Mouse (Mus musculus): ENCODE measurements around the gene Naa38. TPM values are rescaled to one million over a fixed set of nuclear protein-coding genes. Genes with fewer than 3 reads are reported as not detected.

The Naa38 gene
- polyA plus RNA-seq, 1 experiment from 2014 or later: 140 TPM

DNA sequence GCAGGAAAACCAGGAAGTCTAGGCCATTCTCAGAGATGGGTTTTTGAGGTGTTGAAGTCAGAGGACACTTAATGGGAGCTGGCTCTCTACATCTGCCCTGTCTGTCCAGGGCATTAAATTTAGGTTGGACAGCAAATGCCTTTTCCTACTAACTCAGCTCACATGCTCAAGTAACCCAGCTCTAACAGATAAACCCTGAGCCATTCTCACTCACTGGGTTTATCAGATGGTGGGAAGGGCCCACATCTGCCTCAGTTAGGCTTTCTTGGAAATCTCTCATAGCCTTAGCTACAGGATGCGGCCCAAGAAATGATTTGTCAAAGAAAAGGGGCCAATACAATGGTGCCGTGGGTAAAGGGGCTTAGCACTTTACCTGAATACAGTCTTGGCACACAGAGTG, 31.0 kb downstream of the Naa38 start:
- no peaks in the 10 kb centered on the region for H3K9me3 ChIP-seq (replicated peaks)
- H3K4me1 ChIP-seq: peaks cover 19% of the 10 kb centered on the region
- no peak overlapping the region for H3K27ac ChIP-seq
- DNase-seq (ENCODE audit: low spot score): no peak
- WGBS: 81% methylated on average over 2 of the region's 2 CpGs
- no peak overlapping the region for H3K4me3 ChIP-seq
- H3K27me3 ChIP-seq (ENCODE audit: low read depth, poor library complexity, severe bottlenecking): peaks cover 31% of the 10 kb centered on the region
- no peaks in the 10 kb centered on the region for H3K36me3 ChIP-seq

DNA sequence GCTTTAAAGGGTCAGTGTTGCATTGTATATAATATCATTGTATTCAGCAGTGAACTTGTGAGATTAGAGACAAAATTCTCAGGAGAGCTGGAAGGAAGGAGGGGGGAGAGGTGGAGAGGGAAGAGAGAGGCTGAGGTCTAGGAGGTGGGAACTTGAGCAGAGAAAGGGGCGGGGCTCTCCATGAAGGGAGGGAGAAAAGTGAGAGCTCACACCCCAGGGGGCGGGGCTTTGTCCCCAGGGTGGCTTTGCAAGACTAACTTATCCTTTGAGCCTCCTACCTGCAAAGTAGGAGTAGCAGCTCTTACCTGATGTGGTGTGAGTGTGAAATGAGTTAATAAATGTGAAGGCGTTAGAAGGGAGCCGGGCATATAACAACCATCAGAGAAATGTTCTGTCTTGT, 33.5 kb downstream of the Naa38 start:
- Histone ChIP-seq H3K9me3 (replicated peaks) (no peaks in the 10 kb centered on the region), H3K27ac (no peak overlapping the region), H3K27me3 (ENCODE audit: low read depth, poor library complexity, severe bottlenecking) (peaks cover 6% of the 10 kb centered on the region; the same call in 1 of the 2 replicates), H3K4me1 (peaks cover 20% of the 10 kb centered on the region), H3K36me3 (no peaks in the 10 kb centered on the region), H3K4me3 (no peak overlapping the region)
- 22% methylated on average over 4 of the region's 4 CpGs for WGBS
- no peak for DNase-seq (ENCODE audit: low spot score)

DNA sequence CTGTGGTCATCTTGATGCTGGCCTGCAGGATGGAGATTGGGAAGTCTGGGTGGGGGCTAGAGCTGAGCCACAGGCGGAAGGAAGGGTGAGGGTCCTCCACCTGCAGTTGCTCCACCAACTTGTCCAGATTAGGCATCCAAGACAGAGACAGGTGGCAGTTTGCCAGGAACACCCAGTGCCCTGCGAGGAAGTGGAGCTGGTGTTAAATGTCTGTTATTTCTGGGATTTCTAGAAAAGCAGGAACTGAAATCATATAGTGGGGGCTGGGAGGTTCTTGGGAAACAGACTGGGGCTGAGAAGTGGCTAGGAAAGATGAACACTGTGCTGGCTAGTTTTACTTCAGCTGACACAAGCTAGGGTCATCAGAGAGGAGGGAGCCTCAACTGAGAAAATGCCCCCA, 34.0 kb downstream of the Naa38 start:
- WGBS: 62% methylated on average over 2 of the region's 2 CpGs
- H3K36me3 ChIP-seq: no peaks in the 10 kb centered on the region
- no peak for DNase-seq (ENCODE audit: low spot score)

DNA sequence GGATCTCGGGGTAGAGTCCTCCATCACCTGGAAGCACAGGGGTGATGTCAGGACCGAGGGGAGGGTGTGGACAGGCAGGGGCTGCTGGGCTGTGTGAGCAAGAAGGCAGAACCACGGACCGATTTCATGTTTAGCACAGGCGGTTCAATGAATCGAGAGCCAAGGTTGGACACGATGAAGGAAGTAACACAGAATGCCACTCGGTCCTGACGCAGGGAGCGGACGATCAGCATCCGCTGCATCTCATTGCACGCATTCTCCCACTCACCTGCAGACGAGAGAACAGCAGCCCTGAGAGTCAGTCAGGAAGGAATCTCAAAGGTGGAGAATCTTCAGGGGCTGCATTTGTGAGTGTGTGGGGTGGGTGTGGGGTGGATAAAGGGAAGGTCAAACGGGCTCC, 35.3 kb downstream of the Naa38 start:
- 0 out of 2 replicates have a peak overlapping the region, but pooled peaks have one; percentile 1 for H3K27ac ChIP-seq
- WGBS: 92% methylated on average over 15 of the region's 15 CpGs
- no peaks in the 10 kb centered on the region for H3K36me3 ChIP-seq
- H3K4me1 ChIP-seq: peaks cover 20% of the 10 kb centered on the region
- H3K27me3 ChIP-seq (ENCODE audit: low read depth, poor library complexity, severe bottlenecking): no peaks in the 10 kb centered on the region
- H3K4me3 ChIP-seq: no peak overlapping the region
- DNase-seq (ENCODE audit: low spot score): no peak
- H3K9me3 ChIP-seq (replicated peaks): no peaks in the 10 kb centered on the region

More for the DNA sequence above, 34.0 kb downstream of the Naa38 start:
- H3K4me3 ChIP-seq: no peak overlapping the region
- H3K9me3 ChIP-seq (replicated peaks): no peaks in the 10 kb centered on the region
- peaks cover under 1% of the 10 kb centered on the region; the same call in 1 of the 2 replicates for H3K27me3 ChIP-seq (ENCODE audit: low read depth, poor library complexity, severe bottlenecking)
- peaks cover 20% of the 10 kb centered on the region for H3K4me1 ChIP-seq
- H3K27ac ChIP-seq: no peak overlapping the region

DNA sequence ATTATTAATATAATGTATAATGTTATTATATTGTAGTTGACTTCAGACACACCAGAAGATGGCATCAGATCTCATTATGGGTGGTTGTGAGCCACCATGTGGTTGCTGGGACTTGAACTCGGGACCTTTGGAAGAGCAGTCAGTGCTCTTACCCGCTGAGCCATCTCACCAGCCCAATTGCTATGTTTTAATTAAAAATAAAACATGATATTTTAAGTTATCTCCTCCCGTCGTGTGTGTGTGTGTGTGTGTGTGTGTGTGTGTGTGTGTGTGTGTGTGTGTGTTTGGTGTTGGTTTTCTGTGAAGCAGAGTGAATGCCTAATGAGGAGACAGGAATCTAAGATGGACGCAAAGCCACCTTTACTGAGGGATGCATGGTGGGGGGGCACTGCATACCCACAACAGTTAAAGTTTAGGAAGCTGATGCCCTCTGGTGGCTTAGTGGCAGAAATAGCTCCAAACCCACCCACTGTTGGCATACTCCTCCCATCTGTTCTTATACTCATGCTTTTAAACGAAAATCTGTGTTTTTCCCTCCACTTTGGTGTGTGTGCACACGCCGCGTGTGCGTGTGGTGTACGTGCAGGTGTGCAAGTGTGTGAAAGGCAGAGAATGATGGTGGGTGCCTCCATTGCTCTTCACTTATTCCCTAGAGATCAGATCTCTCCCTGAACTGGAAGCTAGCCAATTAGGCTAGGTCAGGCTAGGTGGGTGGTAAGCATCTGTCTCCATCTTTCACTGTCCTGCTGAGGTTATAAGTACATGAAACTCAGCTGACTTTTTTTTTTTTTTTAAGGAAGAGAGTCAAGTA, 36.7 kb downstream of the Naa38 start:
- Histone ChIP-seq H3K27ac (no peak overlapping the region), H3K36me3 (no peaks in the 10 kb centered on the region), H3K4me1 (peaks cover 20% of the 10 kb centered on the region), H3K4me3 (no peak overlapping the region), H3K9me3 (replicated peaks) (no peaks in the 10 kb centered on the region), H3K27me3 (ENCODE audit: low read depth, poor library complexity, severe bottlenecking) (no peaks in the 10 kb centered on the region)
- WGBS: 43% methylated on average over 11 of the region's 11 CpGs
- DNase-seq (ENCODE audit: low spot score): peak; percentile 78

DNA sequence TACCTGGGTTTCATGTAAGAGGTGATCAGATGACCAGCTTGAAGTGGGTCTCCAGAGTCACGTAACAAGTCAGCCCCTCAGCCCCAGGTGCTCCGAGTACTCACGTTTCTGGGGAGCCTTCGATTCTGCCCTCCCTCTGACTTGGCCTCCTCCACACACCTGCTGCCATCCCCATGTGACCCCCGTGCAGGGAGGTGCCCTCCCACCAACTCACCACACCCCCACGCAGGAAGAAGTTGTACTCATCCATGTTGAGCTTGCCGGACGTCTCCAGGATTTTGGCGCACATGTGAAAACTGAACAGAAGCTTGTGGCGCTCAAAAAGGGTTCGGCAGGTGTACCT, 37.3 kb downstream of the Naa38 start:
- 0 out of 2 replicates have a peak overlapping the region, but pooled peaks have one; percentile 28 for H3K27ac ChIP-seq
- no peaks in the 10 kb centered on the region for H3K27me3 ChIP-seq (ENCODE audit: low read depth, poor library complexity, severe bottlenecking)
- 79% methylated on average over 11 of the region's 11 CpGs for WGBS
- DNase-seq (ENCODE audit: low spot score): no peak
- H3K36me3 ChIP-seq: no peaks in the 10 kb centered on the region
- H3K4me3 ChIP-seq: no peak overlapping the region
- no peaks in the 10 kb centered on the region for H3K9me3 ChIP-seq (replicated peaks)
- H3K4me1 ChIP-seq: peaks cover 20% of the 10 kb centered on the region

DNA sequence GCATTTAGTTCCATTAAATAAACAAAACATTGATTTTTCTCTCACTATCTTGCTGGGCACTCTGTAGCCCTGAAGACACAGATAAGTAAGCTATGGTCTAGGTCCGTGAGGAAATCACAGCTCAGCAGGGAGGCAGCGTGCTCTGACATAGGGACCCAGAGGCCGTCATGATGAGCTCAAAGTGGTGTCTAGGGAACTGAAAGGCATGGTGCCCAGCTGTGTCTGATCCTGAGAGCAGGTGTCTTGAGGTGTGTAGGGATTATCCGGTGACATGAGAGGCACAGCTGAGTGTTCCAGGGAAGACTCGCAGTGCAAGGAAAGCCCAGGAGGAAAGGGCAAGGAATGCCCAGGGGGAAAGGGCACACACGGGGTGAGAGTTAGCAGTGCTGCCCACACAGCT, 37.9 kb downstream of the Naa38 start:
- 71% methylated on average over 6 of the region's 6 CpGs for WGBS
- no peaks in the 10 kb centered on the region for H3K36me3 ChIP-seq
- DNase-seq (ENCODE audit: low spot score): no peak
- no peak overlapping the region for H3K4me3 ChIP-seq
- no peaks in the 10 kb centered on the region for H3K27me3 ChIP-seq (ENCODE audit: low read depth, poor library complexity, severe bottlenecking)
- no peaks in the 10 kb centered on the region for H3K9me3 ChIP-seq (replicated peaks)
- H3K27ac ChIP-seq: peak overlapping the region; percentile 36; the same call in 1 of the 2 replicates
- H3K4me1 ChIP-seq: peaks cover 20% of the 10 kb centered on the region

DNA sequence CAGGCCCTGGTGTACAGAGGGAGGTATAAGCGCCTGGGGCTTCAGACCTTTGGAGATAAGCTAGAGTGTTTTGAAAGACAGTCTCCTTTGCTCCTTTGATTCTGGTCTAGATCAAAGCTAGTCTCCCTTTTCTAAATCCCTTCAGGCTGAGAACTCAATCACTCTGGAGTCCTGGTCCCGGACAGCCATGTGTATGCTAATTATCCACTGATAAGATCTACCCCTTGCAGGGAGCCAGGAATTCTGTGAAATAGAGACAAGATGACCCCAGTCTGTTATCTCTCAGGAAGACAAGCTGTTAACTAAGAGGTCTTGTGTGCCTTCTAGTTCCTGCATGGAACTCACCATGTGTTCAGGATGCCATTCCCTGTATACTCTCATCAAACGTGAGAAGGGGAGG, 42.0 kb downstream of the Naa38 start:
- no peak overlapping the region for H3K4me3 ChIP-seq
- no peaks in the 10 kb centered on the region for H3K36me3 ChIP-seq
- WGBS: 26% methylated on average over 3 of the region's 3 CpGs
- no peak for DNase-seq (ENCODE audit: low spot score)
- H3K27me3 ChIP-seq (ENCODE audit: low read depth, poor library complexity, severe bottlenecking): no peaks in the 10 kb centered on the region
- H3K9me3 ChIP-seq (replicated peaks): no peaks in the 10 kb centered on the region
- H3K27ac ChIP-seq: no peak overlapping the region
- peaks cover 4% of the 10 kb centered on the region for H3K4me1 ChIP-seq

DNA sequence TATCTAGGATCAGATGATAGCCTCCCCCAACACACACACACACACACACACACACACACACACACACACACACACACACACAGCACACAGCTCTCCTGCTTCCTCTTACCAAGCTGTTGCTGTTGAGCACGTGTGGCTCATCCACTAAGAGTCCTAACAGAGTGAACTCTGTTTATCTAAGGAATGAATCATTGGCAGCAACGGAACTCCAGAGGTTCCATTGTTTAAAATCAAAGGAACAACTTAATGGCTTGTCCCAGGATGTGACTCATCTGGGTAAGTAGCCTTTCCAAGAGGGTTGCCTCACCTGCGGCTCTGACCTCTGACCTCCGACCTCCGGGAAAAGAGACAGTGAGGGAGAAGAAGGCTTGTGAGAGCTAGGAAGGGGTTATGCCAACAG, 48.0 kb downstream of the Naa38 start:
- H3K27ac ChIP-seq: no peak overlapping the region
- no peaks in the 10 kb centered on the region for H3K9me3 ChIP-seq (replicated peaks)
- no peaks in the 10 kb centered on the region for H3K27me3 ChIP-seq (ENCODE audit: low read depth, poor library complexity, severe bottlenecking)
- H3K4me1 ChIP-seq: peaks cover 8% of the 10 kb centered on the region; the same call in 1 of the 2 replicates
- WGBS: 33% methylated on average over 5 of the region's 5 CpGs
- no peak overlapping the region for H3K4me3 ChIP-seq
- no peaks in the 10 kb centered on the region for H3K36me3 ChIP-seq
- no peak for DNase-seq (ENCODE audit: low spot score)

Other genes with a start within 250 kb of the Naa38 start
- 0.05 TPM in 1 of 2 replicates, not detected in the other for gene Alox12b, start 238.5 kb upstream of the Naa38 start, polyA plus RNA-seq (2016; fragmentation: Nextera tagmentation; extraction: Ambion mirVana)
- gene Alox8, start 197.6 kb upstream of the Naa38 start, polyA plus RNA-seq (2016; fragmentation: Nextera tagmentation; extraction: Ambion mirVana): 0.15 TPM in 1 of 2 replicates, not detected in the other
- gene Gucy2e, start 158.5 kb upstream of the Naa38 start, polyA plus RNA-seq (2016; fragmentation: Nextera tagmentation; extraction: Ambion mirVana): not detected in 2 replicates
- 28.9 and 36.2 TPM in 2 replicates for gene Cntrob, start 71.7 kb upstream of the Naa38 start, polyA plus RNA-seq (2016; fragmentation: Nextera tagmentation; extraction: Ambion mirVana)
- 135 and 144 TPM in 2 replicates for gene Trappc1, start 71.5 kb upstream of the Naa38 start, polyA plus RNA-seq (2016; fragmentation: Nextera tagmentation; extraction: Ambion mirVana)
- gene Kcnab3, start 69.2 kb upstream of the Naa38 start, polyA plus RNA-seq (2016; fragmentation: Nextera tagmentation; extraction: Ambion mirVana): 0.93 and 1.4 TPM in 2 replicates
- 14.2 and 20.6 TPM in 2 replicates for gene Rnf227, start 55.0 kb upstream of the Naa38 start, polyA plus RNA-seq (2016; fragmentation: Nextera tagmentation; extraction: Ambion mirVana)
- gene Chd3, start 26.1 kb upstream of the Naa38 start, polyA plus RNA-seq (2016; fragmentation: Nextera tagmentation; extraction: Ambion mirVana): 35.1 and 70.5 TPM in 2 replicates
- gene Cyb5d1, start 144 bp downstream of the Naa38 start, polyA plus RNA-seq (2016; fragmentation: Nextera tagmentation; extraction: Ambion mirVana): 45.2 and 51.6 TPM in 2 replicates
- 23.0 and 24.7 TPM in 2 replicates for gene Tmem88, start 2.7 kb downstream of the Naa38 start, polyA plus RNA-seq (2016; fragmentation: Nextera tagmentation; extraction: Ambion mirVana)
- gene Kdm6b, start 18.2 kb downstream of the Naa38 start, polyA plus RNA-seq (2016; fragmentation: Nextera tagmentation; extraction: Ambion mirVana): 36.6 and 40.8 TPM in 2 replicates
- gene Dnah2, start 153.6 kb downstream of the Naa38 start, polyA plus RNA-seq (2016; fragmentation: Nextera tagmentation; extraction: Ambion mirVana): 1.0 and 1.3 TPM in 2 replicates
- 44.2 and 55.2 TPM in 2 replicates for gene Efnb3, start 164.7 kb downstream of the Naa38 start, polyA plus RNA-seq (2016; fragmentation: Nextera tagmentation; extraction: Ambion mirVana)
- 52.3 and 52.8 TPM in 2 replicates for gene Wrap53, start 184.8 kb downstream of the Naa38 start, polyA plus RNA-seq (2016; fragmentation: Nextera tagmentation; extraction: Ambion mirVana)
- 243 and 267 TPM in 2 replicates for gene Trp53, start 184.9 kb downstream of the Naa38 start, polyA plus RNA-seq (2016; fragmentation: Nextera tagmentation; extraction: Ambion mirVana)
- 1.5 TPM in 2 replicates for gene Atp1b2, start 210.5 kb downstream of the Naa38 start, polyA plus RNA-seq (2016; fragmentation: Nextera tagmentation; extraction: Ambion mirVana)
- gene Shbg, start 222.4 kb downstream of the Naa38 start, polyA plus RNA-seq (2016; fragmentation: Nextera tagmentation; extraction: Ambion mirVana): not detected in 2 replicates
- gene Sat2, start 226.5 kb downstream of the Naa38 start, polyA plus RNA-seq (2016; fragmentation: Nextera tagmentation; extraction: Ambion mirVana): 9.1 and 13.7 TPM in 2 replicates
- 45.4 and 48.1 TPM in 2 replicates for gene Fxr2, start 237.5 kb downstream of the Naa38 start, polyA plus RNA-seq (2016; fragmentation: Nextera tagmentation; extraction: Ambion mirVana)